Mouse (Mus musculus): ENCODE results near the gene Hspb1.

GRCm38 (mm10) chr5:135903058-135903457, 15.3 kb downstream of the Hspb1 start:
- TF ChIP-seq POLR2A (IDR thresholded peaks at IDR 0.05; ENCODE audit: borderline replicate concordance, extremely low read depth, insufficient read depth, insufficient read length, poor library complexity, severe bottlenecking) (no peak), CTCF (IDR thresholded peaks at IDR 0.05; ENCODE audit: borderline replicate concordance, extremely low read depth, insufficient read depth, insufficient read length) (no peak)

All from brain, embryonic 14.5 days (tissue).